In the genomic region with DNA sequence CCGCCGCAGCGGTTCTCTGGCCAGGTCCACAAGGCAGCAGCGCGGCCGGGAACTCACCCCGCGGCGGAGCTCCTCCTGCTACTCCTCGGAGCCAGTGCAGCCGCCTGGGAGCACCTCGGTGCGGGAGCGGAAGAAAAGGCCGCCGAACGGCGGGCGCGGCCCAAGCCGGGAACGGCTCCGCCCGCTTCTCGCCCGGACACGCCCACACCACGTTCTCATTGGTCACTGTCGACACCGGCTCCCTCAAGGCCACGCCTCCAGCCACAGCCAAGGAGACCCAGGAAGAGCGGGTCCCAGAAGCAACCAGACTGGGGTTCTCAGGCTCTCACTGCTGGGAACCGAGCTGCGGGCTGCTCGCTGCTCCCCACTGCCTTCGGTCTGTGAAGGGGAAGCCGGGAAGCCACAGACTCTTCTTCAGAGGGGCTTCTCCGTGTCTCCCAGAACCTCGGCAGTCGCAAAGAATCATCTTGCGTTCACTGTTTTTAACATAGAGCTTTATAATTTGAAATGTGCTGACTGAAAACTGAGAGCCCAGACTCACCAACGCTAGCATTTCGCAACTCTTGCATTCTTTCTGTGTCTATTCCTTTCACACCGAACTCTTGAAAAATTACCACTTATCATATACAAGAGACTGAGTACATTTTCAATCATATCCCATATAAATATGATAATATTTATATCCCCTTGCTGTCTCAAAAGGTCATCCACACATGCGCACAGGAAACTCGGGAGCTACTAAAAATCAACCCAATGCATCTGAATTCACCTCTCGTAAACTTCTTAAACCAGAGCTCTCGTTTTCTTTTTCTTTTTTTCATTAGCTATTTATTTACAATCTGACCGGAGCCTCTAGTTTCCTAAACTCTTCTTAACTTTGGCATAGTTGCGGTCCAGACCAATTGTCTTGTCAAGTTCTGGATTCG, we compare ENCODE assay signal across 8 mouse cellular contexts. TPM values are rescaled to one million over a fixed set of nuclear protein-coding genes. Genes with fewer than 3 reads are reported as not detected.
DNase-seq lines count a peak whose midpoint lies in the region; ATAC-seq lines count a peak whose summit lies in the region.

A gene (minus strand): TSS at position 170 of the 926 bp plus-strand sequence.

- peak within 1 kb of the TSS; percentile 43; the same call in 1 of the 2 replicates for H3K27ac ChIP-seq in intestine, embryonic 14.5 days (ENCODE audit: low read depth)

- no peaks in the 10 kb centered on the region for H3K4me1 ChIP-seq in intestine, embryonic 14.5 days (replicated peaks; ENCODE audit: control insufficient read depth, insufficient read depth, low read length)

- H3K27me3 ChIP-seq in intestine, embryonic 14.5 days (replicated peaks; ENCODE audit: control insufficient read depth, insufficient read depth, low read length), result peaks cover 14% of the 10 kb centered on the region; the same call in 1 of the 2 replicates

- peak within 1 kb of the TSS; percentile 54 for H3K4me2 ChIP-seq in intestine, embryonic 14.5 days (ENCODE audit: low read length)

- no peaks in the 10 kb centered on the region for H3K36me3 ChIP-seq in intestine, embryonic 14.5 days (ENCODE audit: control insufficient read depth, insufficient read depth, low read length)

- peak; percentile 99 for DNase-seq in adrenal gland, adult (ENCODE audit: inconsistent age in 2 of 2, low spot score in 1 of 2)
- DNase-seq in embryo, embryonic 10.5 days (ENCODE audit: low spot score), result peak; percentile 98
- peak; percentile 98 for DNase-seq in gastrocnemius, postnatal 14 days
- peak; percentile 94 for DNase-seq in intestine, embryonic 14.5 days (ENCODE audit: low spot score)
- DNase-seq in left cerebral cortex, postnatal 14 days (ENCODE audit: low spot score in 2 of 2), result peak; percentile 96 to 97
- peak; percentile 95 for DNase-seq in mesoderm, embryonic 11.5 days (ENCODE audit: low read depth, low spot score)
- peak; percentile 94 to 96 for DNase-seq in right cerebral cortex, postnatal 36 days (ENCODE audit: low spot score in 2 of 2)
- DNase-seq in yolk sac, embryonic 10.5 days (ENCODE audit: low spot score), result peak; percentile 98

- H3K9me3 ChIP-seq in intestine, embryonic 14.5 days (ENCODE audit: control insufficient read depth, low read length), result no peaks in the 10 kb centered on the region

- H3K9ac ChIP-seq in intestine, embryonic 14.5 days (ENCODE audit: low read length), result peak within 1 kb of the TSS; percentile 54

- intact Hi-C loops in gastrocnemius, postnatal 14 days (cut with DNase I; ENCODE audit: low total_unique reads), result no loop called here
- intact Hi-C loops in left cerebral cortex, postnatal 14 days (cut with DNase I), result loop anchor here (2.0 kb wide), 1 partner anchor 48 kb away; no protein-coding TSS in a partner anchor

- 6% methylated on average over 48 of the region's 51 CpGs for WGBS in intestine, embryonic 14.5 days

- H3K4me3 ChIP-seq in intestine, embryonic 14.5 days (ENCODE audit: low read depth, low read length), result peak within 1 kb of the TSS; percentile 62

- peak; percentile 99 for ATAC-seq in intestine, embryonic 14.5 days (replicated peaks; ENCODE audit: low FRiP score, low TSS enrichment, low read depth)

RNA-seq across cellular contexts. Expression of the gene that starts here (rescaled TPM):
- 1 to 10 TPM; 7.8 to 9.6 TPM for total RNA-seq in gastrocnemius, postnatal 14 days (2021)
- 4.7 and 5.4 TPM in 2 replicates for polyA plus RNA-seq in intestine, embryonic 14.5 days (2014; fragmentation: Nextera tagmentation; extraction: Ambion mirVana)
- total RNA-seq in left cerebral cortex, postnatal 14 days (2021), result 10 to 100 TPM in 1 of 2 experiments, 1 to 10 TPM in 1; 9.9 to 10.9 TPM

Comparison
In these comparisons a context has a peak if more than half of its experiments do, and no peak if none do; other contexts are left out.
1. Peak in every context shown above with its lines: DNase-seq, ATAC-seq, H3K4me3 ChIP-seq and H3K27ac ChIP-seq.